8 mouse cellular contexts compared by ENCODE assay signal in the genomic region with DNA sequence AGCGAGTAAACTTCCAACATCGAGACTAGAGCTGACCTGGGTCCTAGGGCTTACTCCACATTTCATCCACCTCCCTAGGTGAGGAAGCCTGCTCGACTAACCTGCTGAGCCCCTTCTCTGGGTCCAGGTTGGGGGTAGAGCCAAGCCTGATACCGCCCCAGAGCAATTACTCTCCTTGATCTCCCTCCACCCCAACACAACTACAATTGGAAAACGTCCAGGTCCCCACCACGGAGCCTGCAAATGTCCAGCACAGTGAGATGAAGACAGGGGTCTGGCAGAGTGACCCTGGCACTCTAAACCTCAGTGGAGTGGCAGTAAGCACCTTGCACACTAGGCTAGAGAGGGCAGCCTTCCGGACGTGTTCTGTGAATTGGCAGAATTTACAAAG. TPM values are rescaled to one million over a fixed set of nuclear protein-coding genes. Genes with fewer than 3 reads are reported as not detected.
DNase-seq lines count a peak whose midpoint lies in the region; ATAC-seq and TF ChIP-seq lines count a peak whose summit lies in the region.

No protein-coding gene starts in this region.

- peak overlapping the region; percentile 80 for H3K4me3 ChIP-seq in cerebellum, adult 2 months (replicated peaks; ENCODE audit: insufficient read depth, low read depth, low read length)
- H3K4me3 ChIP-seq in lung, postnatal 0 days (ENCODE audit: low read depth, low read length), result peak overlapping the region; percentile 40; the same call in 1 of the 2 replicates
- peak overlapping the region; percentile 51 for H3K4me3 ChIP-seq in limb, embryonic 12.5 days (replicated peaks)
- peak overlapping the region; percentile 71 for H3K4me3 ChIP-seq in small intestine, adult 2 months (ENCODE audit: low read depth, low read length)

- H3K4me1 ChIP-seq in cerebellum, adult 2 months (ENCODE audit: control insufficient read depth, insufficient read depth, low read length), result peaks cover 12% of the 10 kb centered on the region; the same call in 1 of the 2 replicates
- H3K4me1 ChIP-seq in lung, postnatal 0 days (ENCODE audit: insufficient read depth, low read depth, low read length), result 0 out of 2 replicates have a peak, but pooled peaks cover 3% of the 10 kb centered on the region
- peaks cover 5% of the 10 kb centered on the region; the same call in 1 of the 2 replicates for H3K4me1 ChIP-seq in limb, embryonic 12.5 days (replicated peaks)
- H3K4me1 ChIP-seq in small intestine, adult 2 months (ENCODE audit: control insufficient read depth, insufficient read depth, insufficient read length, low read length), result peaks cover 4% of the 10 kb centered on the region; the same call in 1 of the 2 replicates

- no peak for ATAC-seq in lung, postnatal 0 days
- ATAC-seq in limb, embryonic 12.5 days (ENCODE audit: insufficient number of reproducible peaks, insufficient read depth, low FRiP score, low TSS enrichment, low read depth), result no peak

- TF ChIP-seq EP300 in lung, postnatal 0 days (IDR thresholded peaks at IDR 0.05), result no peak

- H3K9ac ChIP-seq in lung, postnatal 0 days (replicated peaks; ENCODE audit: low read depth), result peak overlapping the region; percentile 41
- peak overlapping the region; percentile 57 for H3K9ac ChIP-seq in limb, embryonic 12.5 days (replicated peaks)

- no peak for TF ChIP-seq CTCF in cerebellum, adult 2 months (IDR thresholded peaks at IDR 0.05; ENCODE audit: borderline replicate concordance, insufficient read depth, low read depth, low read length)
- TF ChIP-seq CTCF in lung, postnatal 0 days (IDR thresholded peaks at IDR 0.05), result no peak
- TF ChIP-seq CTCF in small intestine, adult 2 months (IDR thresholded peaks at IDR 0.05; ENCODE audit: extremely low read depth, insufficient read length, insufficient replicate concordance, low read depth, low read length), result no peak

- WGBS in cerebellum, adult 2 months, result 6% methylated on average over 8 of the region's 8 CpGs
- 7% methylated on average over 8 of the region's 8 CpGs for WGBS in lung, postnatal 0 days
- WGBS in limb, embryonic 12.5 days, result 20% methylated on average over 8 of the region's 8 CpGs
- 16% methylated on average over 8 of the region's 8 CpGs for WGBS in small intestine, adult 2 months

- no peaks in the 10 kb centered on the region for H3K9me3 ChIP-seq in lung, postnatal 0 days (ENCODE audit: low read length)
- H3K9me3 ChIP-seq in limb, embryonic 12.5 days, result no peaks in the 10 kb centered on the region

- H3K27me3 ChIP-seq in cerebellum, adult 2 months (ENCODE audit: control insufficient read depth, insufficient read depth, low read length), result no peaks in the 10 kb centered on the region
- H3K27me3 ChIP-seq in lung, postnatal 0 days (replicated peaks; ENCODE audit: insufficient read depth, low read length), result no peaks in the 10 kb centered on the region
- H3K27me3 ChIP-seq in limb, embryonic 12.5 days, result peaks cover 67% of the 10 kb centered on the region
- no peaks in the 10 kb centered on the region for H3K27me3 ChIP-seq in small intestine, adult 2 months (ENCODE audit: control insufficient read depth, insufficient read depth, low read length)

- no peak for TF ChIP-seq POLR2A in cerebellum, adult 2 months (IDR thresholded peaks at IDR 0.05; ENCODE audit: borderline replicate concordance, insufficient read depth, low read length)
- no peak for TF ChIP-seq POLR2A in small intestine, adult 2 months (IDR thresholded peaks at IDR 0.05; ENCODE audit: low read depth, low read length)

- peak overlapping the region; percentile 73 for H3K4me2 ChIP-seq in lung, postnatal 0 days (replicated peaks; ENCODE audit: low read depth, low read length)
- H3K4me2 ChIP-seq in limb, embryonic 12.5 days, result peak overlapping the region; percentile 74

- DNase-seq in cerebellum, adult 2 months, result no peak
- no peak for DNase-seq in cerebellum, adult 9-10 months
- DNase-seq in lung, postnatal 0 days (ENCODE audit: low spot score), result no peak
- no peak for DNase-seq in lung, postnatal 10 days
- no peak for DNase-seq in right cerebral cortex, postnatal 25 days
- DNase-seq in thymus, postnatal 36 days, result no peak

- no peaks in the 10 kb centered on the region for H3K36me3 ChIP-seq in lung, postnatal 0 days (ENCODE audit: insufficient read depth, low read length)
- no peaks in the 10 kb centered on the region for H3K36me3 ChIP-seq in limb, embryonic 12.5 days
- H3K36me3 ChIP-seq in small intestine, adult 2 months (ENCODE audit: control insufficient read depth, insufficient read depth, low read length), result no peaks in the 10 kb centered on the region

- H3K27ac ChIP-seq in cerebellum, adult 2 months (ENCODE audit: insufficient read depth, low read length), result peak overlapping the region; percentile 75; the same call in 1 of the 2 replicates
- peak overlapping the region; percentile 43 for H3K27ac ChIP-seq in lung, postnatal 0 days (ENCODE audit: low read length)
- no peak overlapping the region for H3K27ac ChIP-seq in limb, embryonic 12.5 days
- H3K27ac ChIP-seq in small intestine, adult 2 months (ENCODE audit: insufficient read depth, low read depth, low read length), result 0 out of 2 replicates have a peak overlapping the region, but pooled peaks have one; percentile 22

RNA-seq across cellular contexts. Expression of a gene that starts 6.2 kb away (rescaled TPM):
- 40.8 and 46.2 TPM in 2 replicates for polyA plus RNA-seq in cerebellum, adult 2 months (2012; rRNA removed)
- polyA plus RNA-seq in lung, postnatal 0 days (2015; fragmentation: Nextera tagmentation; extraction: Ambion mirVana), result 12.2 and 14.5 TPM in 2 replicates
- 2.7 and 2.9 TPM in 2 replicates for polyA plus RNA-seq in limb, embryonic 12.5 days (2016; fragmentation: Nextera tagmentation; extraction: Ambion mirVana)
- polyA plus RNA-seq in small intestine, adult 2 months (2012; rRNA removed), result 13.5 and 13.7 TPM in 2 replicates

RNA-seq across cellular contexts. Expression of a gene that starts 15.1 kb away (rescaled TPM):
- 4.8 and 6.5 TPM in 2 replicates for polyA plus RNA-seq in cerebellum, adult 2 months (2012; rRNA removed)
- 3.3 and 3.6 TPM in 2 replicates for polyA plus RNA-seq in lung, postnatal 0 days (2015; fragmentation: Nextera tagmentation; extraction: Ambion mirVana)
- 0.26 and 0.33 TPM in 2 replicates for polyA plus RNA-seq in limb, embryonic 12.5 days (2016; fragmentation: Nextera tagmentation; extraction: Ambion mirVana)
- 0.84 and 1.4 TPM in 2 replicates for polyA plus RNA-seq in small intestine, adult 2 months (2012; rRNA removed)

RNA-seq across cellular contexts. Expression of a gene that starts 15.8 kb away (rescaled TPM):
- 0.36 and 0.89 TPM in 2 replicates for polyA plus RNA-seq in cerebellum, adult 2 months (2012; rRNA removed)
- polyA plus RNA-seq in lung, postnatal 0 days (2015; fragmentation: Nextera tagmentation; extraction: Ambion mirVana), result 5.3 and 7.7 TPM in 2 replicates
- polyA plus RNA-seq in limb, embryonic 12.5 days (2016; fragmentation: Nextera tagmentation; extraction: Ambion mirVana), result not detected in 2 replicates
- polyA plus RNA-seq in small intestine, adult 2 months (2012; rRNA removed), result 0.23 TPM in 1 of 2 replicates, not detected in the other

RNA-seq across cellular contexts. Expression of a gene that starts 42.3 kb away (rescaled TPM):
- 113 and 125 TPM in 2 replicates for polyA plus RNA-seq in cerebellum, adult 2 months (2012; rRNA removed)
- polyA plus RNA-seq in lung, postnatal 0 days (2015; fragmentation: Nextera tagmentation; extraction: Ambion mirVana), result 7.9 and 8.8 TPM in 2 replicates
- polyA plus RNA-seq in limb, embryonic 12.5 days (2016; fragmentation: Nextera tagmentation; extraction: Ambion mirVana), result 50.6 and 52.1 TPM in 2 replicates
- 13.6 and 24.3 TPM in 2 replicates for polyA plus RNA-seq in small intestine, adult 2 months (2012; rRNA removed)

RNA-seq across cellular contexts. Expression of a gene that starts 45.9 kb away (rescaled TPM):
- polyA plus RNA-seq in cerebellum, adult 2 months (2012; rRNA removed), result 74.3 TPM in 2 replicates
- 49.5 and 53.4 TPM in 2 replicates for polyA plus RNA-seq in lung, postnatal 0 days (2015; fragmentation: Nextera tagmentation; extraction: Ambion mirVana)
- polyA plus RNA-seq in limb, embryonic 12.5 days (2016; fragmentation: Nextera tagmentation; extraction: Ambion mirVana), result 72.0 and 75.6 TPM in 2 replicates
- 43.1 and 88.8 TPM in 2 replicates for polyA plus RNA-seq in small intestine, adult 2 months (2012; rRNA removed)
